Comparison of ENCODE assay signal across 12 mouse cellular contexts in genomic region chr2:76185126-76185525, GRCm38 (mm10).
"Had no signal": no experiment of that assay in that cellular context is flagged by ENCODE, and none has a peak within 500 bp of the region (broad histone marks: within the 10 kb centered on the region; RNA-seq: fewer than 3 reads in every experiment).

No protein-coding gene starts in this region.

- DNase-seq: kidney, postnatal 25 days; layer of hippocampus, adult 9-11 months; liver, embryonic 13.5 days; lung, embryonic 14.5 days; thymus, adult 18-20 months; thymus, postnatal 36 days had no signal

- H3K36me3 ChIP-seq: liver, embryonic 13.5 days; midbrain, embryonic 12.5 days had no signal

- H3K4me1 ChIP-seq: liver, embryonic 13.5 days; midbrain, embryonic 12.5 days had no signal

- H3K9ac ChIP-seq: liver, embryonic 13.5 days; lung, embryonic 14.5 days; midbrain, embryonic 12.5 days had no signal

- H3K27me3 ChIP-seq: liver, embryonic 13.5 days; midbrain, embryonic 12.5 days had no signal

- H3K4me2 ChIP-seq: liver, embryonic 13.5 days; lung, embryonic 14.5 days; midbrain, embryonic 12.5 days had no signal

- ATAC-seq: lung, postnatal 0 days; midbrain, embryonic 16.5 days had no signal

- H3K4me3 ChIP-seq: layer of hippocampus, adult 2 months; liver, embryonic 13.5 days; midbrain, embryonic 12.5 days had no signal

- H3K27ac ChIP-seq: kidney, postnatal 0 days; layer of hippocampus, adult 2 months; liver, embryonic 13.5 days; macrophage; midbrain, embryonic 12.5 days had no signal

- H3K9me3 ChIP-seq: liver, embryonic 13.5 days; midbrain, embryonic 12.5 days had no signal
